Mouse (Mus musculus) MEL (cell line): ENCODE results near the gene Dop1b. TPM values are rescaled to one million over a fixed set of nuclear protein-coding genes. Genes with fewer than 3 reads are reported as not detected.

Experiments
- DNase-seq: peaks from one replicate; pipeline ENCODE4 v3.0.0; 2011; ENCODE audit warnings: low read depth, low spot score
- H3K27ac ChIP-seq: 2 replicates; pipeline ENCODE4 v1.5.1; 2012; ENCODE audit warnings: low read depth, mild to moderate bottlenecking, control low read depth, low read length, moderate library complexity; ENCODE audit not compliant: control insufficient read depth
- H3K27me3 ChIP-seq, 2 experiments: fragments of 150-350 bp in 1 of 2; sonication (generic) in 1 of 2; 2 replicates each; pipeline ENCODE4 v1.6.1; 2012; ENCODE audit warnings: low read length in 2 of 2, mild to moderate bottlenecking in 2 of 2, improper control_type of control experiment in 1 of 2, moderate library complexity in 1 of 2; ENCODE audit not compliant: insufficient read depth in 2 of 2, control insufficient read depth in 1 of 2
- H3K36me3 ChIP-seq, 2 experiments: 2 replicates each; pipeline ENCODE4 v1.6.1; 2012 to 2014; ENCODE audit warnings: low read length in 2 of 2, improper control_type of control experiment in 1 of 2, inconsistent platforms in 1 of 2, mild to moderate bottlenecking in 1 of 2; ENCODE audit not compliant: insufficient read depth in 2 of 2, control insufficient read depth in 1 of 2
- H3K4me1 ChIP-seq, 2 experiments: fragments of 150-350 bp in 1 of 2; sonication (generic) in 1 of 2; 2 replicates each; pipeline ENCODE4 v1.6.1; 2012; ENCODE audit warnings: low read length in 2 of 2, improper control_type of control experiment in 1 of 2, mild to moderate bottlenecking in 1 of 2; ENCODE audit not compliant: insufficient read depth in 2 of 2, control insufficient read depth in 1 of 2
- H3K4me3 ChIP-seq, 2 experiments: fragments of 150-350 bp in 1 of 2; sonication (generic) in 1 of 2; 2 replicates each; pipeline ENCODE4 v1.5.1; 2012; ENCODE audit warnings: low read depth in 2 of 2, low read length in 2 of 2, mild to moderate bottlenecking in 2 of 2, moderate library complexity in 2 of 2, control low read depth in 1 of 2, improper control_type of control experiment in 1 of 2; ENCODE audit not compliant: control insufficient read depth in 1 of 2, insufficient read depth in 1 of 2
- H3K79me2 ChIP-seq: 2 replicates; pipeline ENCODE4 v1.6.1; 2012; ENCODE audit warnings: mild to moderate bottlenecking, low read length, moderate library complexity; ENCODE audit not compliant: control insufficient read depth, poor library complexity, insufficient read depth
- H3K9ac ChIP-seq: 2 replicates; pipeline ENCODE4 v1.6.1; 2012; ENCODE audit warnings: low read depth, mild to moderate bottlenecking, control low read depth, low read length, moderate library complexity; ENCODE audit not compliant: control insufficient read depth, poor library complexity, severe bottlenecking
- H3K9me3 ChIP-seq: fragments of 150-350 bp; sonication (generic); replicated peaks from 2 replicates; pipeline ENCODE4 v1.6.1; 2012; ENCODE audit warnings: mild to moderate bottlenecking, low read length, improper control_type of control experiment, moderate library complexity; ENCODE audit not compliant: insufficient read depth
- BHLHE40 ChIP-seq: IDR thresholded peaks from 2 replicates; pipeline ENCODE4 v1.6.1; 2012; ENCODE audit warnings: low read depth, mild to moderate bottlenecking, inconsistent platforms, low read length, improper control_type of control experiment, borderline replicate concordance
- CHD2 ChIP-seq: IDR thresholded peaks from 2 replicates; pipeline ENCODE4 v1.6.1; 2011; ENCODE audit warnings: low read length, improper control_type of control experiment
- ELF1 ChIP-seq: IDR thresholded peaks from 2 replicates; pipeline ENCODE4 v1.6.1; 2014; ENCODE audit warnings: low read depth, mild to moderate bottlenecking, inconsistent platforms, low read length, improper control_type of control experiment, moderate library complexity
- EP300 ChIP-seq, 2 experiments: IDR thresholded peaks; 2 replicates each; pipeline ENCODE4 v1.6.1; 2011; ENCODE audit warnings: improper control_type of control experiment in 2 of 2, low read length in 2 of 2, low read depth in 1 of 2, mild to moderate bottlenecking in 1 of 2
- GABPA ChIP-seq: IDR thresholded peaks from 2 replicates; pipeline ENCODE4 v1.6.1; 2012; ENCODE audit warnings: low read depth, mild to moderate bottlenecking, inconsistent platforms, low read length, improper control_type of control experiment, moderate library complexity
- GATA1 ChIP-seq: IDR thresholded peaks from 2 replicates; pipeline ENCODE4 v1.6.1; 2011; ENCODE audit warnings: low read depth, low read length, improper control_type of control experiment
- HCFC1 ChIP-seq: IDR thresholded peaks from 2 replicates; pipeline ENCODE4 v1.6.1; 2012; ENCODE audit warnings: low read depth, mild to moderate bottlenecking, inconsistent platforms, low read length, improper control_type of control experiment, moderate library complexity
- MAFK ChIP-seq: IDR thresholded peaks from 2 replicates; pipeline ENCODE4 v1.6.1; 2011; ENCODE audit warnings: low read depth, mild to moderate bottlenecking, low read length, improper control_type of control experiment, borderline replicate concordance
- MAZ ChIP-seq: IDR thresholded peaks from 2 replicates; pipeline ENCODE4 v1.6.1; 2012; ENCODE audit warnings: low read depth, mild to moderate bottlenecking, inconsistent platforms, low read length, improper control_type of control experiment
- MEF2A ChIP-seq: IDR thresholded peaks from 2 replicates; pipeline ENCODE4 v1.6.1; 2014; ENCODE audit warnings: low read depth, mild to moderate bottlenecking, inconsistent platforms, low read length, improper control_type of control experiment; ENCODE audit not compliant: poor library complexity, insufficient replicate concordance, severe bottlenecking; ENCODE audit errors: extremely low read depth
- MYC ChIP-seq: IDR thresholded peaks from 2 replicates; pipeline ENCODE4 v1.6.1; 2011; ENCODE audit warnings: low read depth, mild to moderate bottlenecking, low read length, improper control_type of control experiment, moderate library complexity
- NELFE ChIP-seq: IDR thresholded peaks from 2 replicates; pipeline ENCODE4 v1.6.1; 2011; ENCODE audit warnings: low read depth, low read length, improper control_type of control experiment
- POLR2AphosphoS5 ChIP-seq: IDR thresholded peaks from 2 replicates; pipeline ENCODE4 v1.6.1; 2012; ENCODE audit warnings: low read depth, borderline replicate concordance, mild to moderate bottlenecking, inconsistent platforms, low read length, moderate library complexity, mixed read lengths
- RAD21 ChIP-seq: IDR thresholded peaks from 2 replicates; pipeline ENCODE4 v1.6.1; 2011; ENCODE audit warnings: mild to moderate bottlenecking, low read depth, low read length, improper control_type of control experiment
- RCOR1 ChIP-seq: IDR thresholded peaks from 2 replicates; pipeline ENCODE4 v1.6.1; 2012; ENCODE audit warnings: low read depth, mild to moderate bottlenecking, inconsistent platforms, low read length, improper control_type of control experiment
- TAL1 ChIP-seq: IDR thresholded peaks from 2 replicates; pipeline ENCODE4 v1.6.1; 2012; ENCODE audit warnings: mild to moderate bottlenecking, inconsistent platforms, low read length, moderate library complexity, mixed read lengths
- TBP ChIP-seq: IDR thresholded peaks from 2 replicates; pipeline ENCODE4 v1.8.0; 2011; ENCODE audit warnings: low read depth, low read length, improper control_type of control experiment
- UBTF ChIP-seq: IDR thresholded peaks from 2 replicates; pipeline ENCODE4 v1.6.1; 2012; ENCODE audit warnings: low read depth, mild to moderate bottlenecking, inconsistent platforms, low read length, improper control_type of control experiment, moderate library complexity, borderline replicate concordance; ENCODE audit not compliant: insufficient read depth
- USF1 ChIP-seq: IDR thresholded peaks from 2 replicates; pipeline ENCODE4 v1.6.1; 2014; ENCODE audit warnings: low read depth, mild to moderate bottlenecking, inconsistent platforms, low read length, improper control_type of control experiment, moderate library complexity
- USF2 ChIP-seq, 2 experiments: IDR thresholded peaks; 2 replicates each; pipeline ENCODE4 v1.6.1; 2011 to 2012; ENCODE audit warnings: improper control_type of control experiment in 2 of 2, low read length in 2 of 2, borderline replicate concordance in 1 of 2, inconsistent platforms in 1 of 2, low read depth in 1 of 2, mild to moderate bottlenecking in 1 of 2; ENCODE audit not compliant: insufficient read depth in 1 of 2
- ZC3H11A ChIP-seq: IDR thresholded peaks from 2 replicates; pipeline ENCODE4 v1.6.1; 2012; ENCODE audit warnings: low read depth, mild to moderate bottlenecking, inconsistent platforms, low read length, improper control_type of control experiment
- ZKSCAN1 ChIP-seq: IDR thresholded peaks from 2 replicates; pipeline ENCODE4 v1.6.1; 2012; ENCODE audit warnings: low read depth, mild to moderate bottlenecking, inconsistent platforms, low read length, improper control_type of control experiment, moderate library complexity
- ZMIZ1 ChIP-seq: IDR thresholded peaks from 2 replicates; pipeline ENCODE4 v1.6.1; 2012; ENCODE audit warnings: low read depth, mild to moderate bottlenecking, inconsistent platforms, low read length, improper control_type of control experiment, moderate library complexity
- ZNF384 ChIP-seq: IDR thresholded peaks from 2 replicates; pipeline ENCODE4 v1.6.1; 2012; ENCODE audit warnings: low read depth, mild to moderate bottlenecking, inconsistent platforms, low read length, improper control_type of control experiment
- polyA plus RNA-seq, 2 experiments: library from polyadenylated mRNA; stranded (reverse) in 1 of 2; unstranded in 1 of 2; fragments of >175 nt in 1 of 2; fragments of >200 nt in 1 of 2; gene quantifications; 2 replicates each; pipeline versions ENCODE4 v1.2.1 to v1.2.4; 2012; ENCODE audit warnings: low replicate concordance in 2 of 2, low read depth in 1 of 2; ENCODE audit not compliant: insufficient read length in 2 of 2, insufficient read depth in 1 of 2, missing spikeins in 1 of 2
- total RNA-seq: library from RNA; depleted of rRNA; stranded (reverse); fragments of 300-350 nt; gene quantifications from 2 replicates; pipeline ENCODE4 v1.2.3, GENCODE M21; 2012

Dop1b gene
- total and polyA plus RNA-seq, 3 experiments: 5.8 to 11.3 TPM; not detected in 1

DNA sequence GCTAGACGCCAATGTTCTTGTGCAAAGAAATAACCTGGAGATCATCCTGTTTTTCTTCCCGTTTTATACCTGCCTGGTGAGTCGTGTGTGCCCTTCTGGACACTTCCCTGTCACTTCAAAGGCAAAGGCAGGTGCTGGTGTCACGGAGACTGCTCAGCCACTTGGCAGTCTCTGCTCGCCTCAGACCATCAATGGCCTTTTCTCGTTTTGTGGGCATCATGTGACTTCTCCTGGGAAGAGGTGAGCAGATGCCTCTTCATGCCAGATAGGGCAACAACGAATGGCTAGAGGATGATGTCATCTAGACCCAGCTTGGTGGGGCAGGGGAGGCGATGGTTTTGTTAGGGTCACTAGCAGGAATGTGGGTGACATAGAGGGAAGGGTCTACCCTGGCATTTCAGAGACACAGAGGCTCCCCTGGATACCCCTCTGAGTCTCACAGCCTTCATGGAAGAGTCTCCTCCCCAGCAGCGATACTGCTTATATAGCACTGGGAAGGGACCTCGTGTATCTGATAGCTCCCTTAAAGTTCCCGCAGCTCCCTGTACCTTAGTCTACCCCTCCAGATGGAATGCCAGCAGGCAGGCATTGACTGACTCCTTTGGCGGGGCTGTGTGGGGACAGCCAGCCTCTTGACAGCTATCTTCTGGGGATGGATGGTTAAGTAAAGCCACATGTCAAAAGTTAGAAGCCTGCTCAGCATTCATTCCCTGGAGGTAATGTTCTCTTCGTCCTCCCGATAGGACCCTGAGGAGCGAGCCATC is 37.6 kb downstream of the Dop1b start:
- TF ChIP-seq USF1 (no peak), MYC (no peak), GATA1 (no peak), ELF1 (no peak), TBP (no peak), ZNF384 (no peak), RAD21 (no peak), TAL1 (no peak), GABPA (no peak), USF2 (IDR thresholded peaks at IDR 0.05; ENCODE audit: borderline replicate concordance in 1 of 2, insufficient read depth in 1 of 2, low read depth in 1 of 2, low read length in 2 of 2) (no peak), MEF2A (no peak), NELFE (no peak), EP300 (IDR thresholded peaks at IDR 0.05; ENCODE audit: low read depth in 1 of 2, low read length in 2 of 2) (no peak), MAFK (no peak), CHD2 (no peak), ZC3H11A (no peak), MAZ (no peak), POLR2AphosphoS5 (no peak)
- Histone ChIP-seq H3K9ac (no peak overlapping the region), H3K79me2 (no peaks in the 10 kb centered on the region), H3K27me3 (no peaks in the 10 kb centered on the region), H3K4me3 (no peak overlapping the region), H3K4me1 (peaks cover 5 to 12% of the 10 kb centered on the region in 2 experiments), H3K27ac (no peak overlapping the region), H3K9me3 (no peaks in the 10 kb centered on the region), H3K36me3 (peaks cover 0 to 5% of the 10 kb centered on the region in 2 experiments; a peak in 2 of 4 replicates)
- DNase-seq: no peak

- H3K9ac ChIP-seq: no peak overlapping the region
- H3K4me1 ChIP-seq: peaks cover 0 to 1% of the 10 kb centered on the region in 2 experiments; a peak in 1 of 4 replicates
- no peaks in the 10 kb centered on the region for H3K9me3 ChIP-seq
- H3K36me3 ChIP-seq: no peaks in the 10 kb centered on the region
- DNase-seq: peak; percentile 33
- H3K79me2 ChIP-seq: no peaks in the 10 kb centered on the region
- H3K27me3 ChIP-seq: no peaks in the 10 kb centered on the region
- no peak overlapping the region for H3K4me3 ChIP-seq
- no peak for TF ChIP-seq RCOR1
- no peak for TF ChIP-seq MAZ
- TF ChIP-seq BHLHE40: no peak
- TF ChIP-seq UBTF: no peak
- TF ChIP-seq ZMIZ1: no peak
- TF ChIP-seq RAD21: no peak
- TF ChIP-seq HCFC1: no peak
- no peak for TF ChIP-seq USF1
- TF ChIP-seq MAFK: no peak
- TF ChIP-seq ZKSCAN1: no peak
- H3K27ac ChIP-seq: no peak overlapping the region
Observed at GRCm38 (mm10) chr16:93750464-93750863, 38.8 kb downstream of the Dop1b start.
